Mouse (Mus musculus): ENCODE measurements around the gene Dhx9.
"Not testable (repeated sequence)": the region's sequence is repeated elsewhere in the genome, so short reads cannot be mapped to it uniquely, and the experiment has no call there.

- TF ChIP-seq TAL1, GATA1 (IDR thresholded peaks at IDR 0.05; ENCODE audit: low read length): not testable (repeated sequence)
These were observed 74.0 kb downstream of the Dhx9 start for GRCm38 (mm10) chr1:153413397-153414020.

All from erythroblast, embryonic 14.5 days (primary cell).